Mouse (Mus musculus) leukemia stem cell, adult 10-12 weeks (primary cell): Measurements from ENCODE around the gene Tdrd7. TPM values are rescaled to one million over a fixed set of nuclear protein-coding genes. Genes with fewer than 3 reads are reported as not detected.

ENCODE experiments used
- polyA plus RNA-seq: library from polyadenylated mRNA; stranded (reverse); fragments of >175 nt; gene quantifications from 2 replicates; pipeline ENCODE4 v1.2.3, GENCODE M21; 2012; ENCODE audit warnings: low replicate concordance

Gene Tdrd7
- polyA plus RNA-seq, result 0.46 and 0.91 TPM in 2 replicates

DNA sequence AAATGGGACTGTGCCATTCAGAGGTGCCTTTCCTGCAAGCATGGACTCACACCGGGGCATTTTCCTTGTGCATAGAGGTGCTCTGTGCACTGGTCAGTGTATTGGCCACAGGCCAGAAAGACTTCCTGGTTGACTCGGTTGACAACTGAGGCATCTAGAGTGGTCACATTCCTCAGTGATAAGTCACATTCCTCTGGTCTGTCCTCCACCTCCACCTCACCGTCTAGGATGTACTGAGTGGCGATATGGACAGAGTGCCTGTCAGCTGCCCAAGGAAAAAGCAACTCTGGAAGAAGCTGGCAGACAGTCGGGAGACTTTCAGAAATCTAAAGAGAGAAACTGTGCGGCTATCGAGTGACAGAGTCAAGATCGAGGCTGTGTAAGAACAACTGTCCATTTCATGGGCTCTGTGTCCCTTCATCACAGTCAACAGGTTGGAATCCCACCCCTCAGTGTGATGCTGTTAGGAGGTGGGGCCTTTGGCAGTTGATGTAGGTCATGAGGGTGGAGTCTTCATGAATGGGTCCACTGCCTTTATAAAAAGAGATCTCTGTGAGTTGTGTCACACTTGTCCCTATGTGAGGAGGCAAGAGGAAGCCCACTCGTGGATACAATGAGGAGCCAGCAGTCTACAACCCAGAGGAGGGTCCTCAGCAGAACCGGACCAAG, at the start of gene Tdrd7:
Gene Tdrd7, plus strand, starts transcription at position 564 of the 669 bp plus-strand sequence.

GRCm38 (mm10) chr4:46038892-46039751, 74.0 kb downstream of the Tdrd7 start, which contains the start of gene Tmod1:
Tmod1 (plus strand) TSS chr4:46038935.

Other genes with a start within 250 kb of the Tdrd7 start
- gene Aldh1b1, start 166.3 kb upstream of the Tdrd7 start, polyA plus RNA-seq, result 2.3 and 3.4 TPM in 2 replicates
- gene Igfbpl1, start 138.4 kb upstream of the Tdrd7 start, polyA plus RNA-seq, result not detected in 2 replicates
- gene Stra6l, start 116.7 kb upstream of the Tdrd7 start, polyA plus RNA-seq, result 0.03 and 0.08 TPM in 2 replicates
- gene Ccdc180, start 75.0 kb upstream of the Tdrd7 start, polyA plus RNA-seq, result not detected in 2 replicates
- gene Tmod1, start 73.6 kb downstream of the Tdrd7 start, polyA plus RNA-seq, result 12.5 and 19.9 TPM in 2 replicates
- 6.0 and 11.4 TPM in 2 replicates for gene Ncbp1, start 173.3 kb downstream of the Tdrd7 start, polyA plus RNA-seq
- 5.7 and 12.5 TPM in 2 replicates for gene Tstd2, start 173.4 kb downstream of the Tdrd7 start, polyA plus RNA-seq
- gene Xpa, start 231.0 kb downstream of the Tdrd7 start, polyA plus RNA-seq, result 19.5 and 25.6 TPM in 2 replicates